Mouse (Mus musculus): ENCODE data around the gene Pold2. TPM values are rescaled to one million over a fixed set of nuclear protein-coding genes. Genes with fewer than 3 reads are reported as not detected.

Pold2 gene
- total RNA-seq, 1 experiment from 2014 or later, result 35.6 TPM

Other genes starting within 250 kb of the Pold2 start
- 148 and 152 TPM in 2 replicates for gene Mrps24, start 162.6 kb downstream of the Pold2 start, total RNA-seq (2021)
- gene Urgcp, start 115.9 kb downstream of the Pold2 start, total RNA-seq (2021), result 56.0 and 56.9 TPM in 2 replicates
- 51.7 and 62.9 TPM in 2 replicates for gene Dbnl, start 89.8 kb downstream of the Pold2 start, total RNA-seq (2021)
- not detected in 2 replicates for gene Pgam2, start 74.6 kb downstream of the Pold2 start, total RNA-seq (2021)
- gene Polm, start 40.3 kb downstream of the Pold2 start, total RNA-seq (2021), result 8.4 and 11.9 TPM in 2 replicates
- 203 and 213 TPM in 2 replicates for gene Aebp1, start 16.3 kb downstream of the Pold2 start, total RNA-seq (2021)
- gene Myl7, start 20.5 kb upstream of the Pold2 start, total RNA-seq (2021), result not detected in 2 replicates
- gene Gck, start 71.8 kb upstream of the Pold2 start, total RNA-seq (2021), result 3.8 and 18.3 TPM in 2 replicates
- 71.1 and 77.9 TPM in 2 replicates for gene Ykt6, start 77.4 kb upstream of the Pold2 start, total RNA-seq (2021)
- gene Camk2b, start 188.1 kb upstream of the Pold2 start, total RNA-seq (2021), result 14.8 and 16.8 TPM in 2 replicates

Data from adrenal gland, postnatal 14 days (tissue).